In the genomic region with DNA sequence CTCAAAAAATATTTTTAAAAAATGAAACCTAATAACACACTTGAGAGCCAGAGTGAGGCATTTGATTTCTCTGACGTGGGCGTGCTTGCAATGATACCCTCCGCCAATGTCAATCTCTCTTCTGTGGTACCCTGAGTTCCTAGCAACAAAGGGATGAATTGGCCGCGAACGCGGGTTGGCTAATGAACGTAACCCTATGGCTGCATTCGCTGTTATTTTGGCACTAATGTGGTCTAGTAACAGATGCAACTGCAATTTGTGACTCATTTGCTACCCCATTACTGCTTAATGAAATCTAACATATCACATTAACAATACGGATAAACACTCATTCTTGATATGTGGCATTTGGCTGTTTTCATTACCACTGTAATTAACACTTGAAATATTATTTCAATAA, we compare ENCODE assay signal across 17 mouse cellular contexts.
DNase-seq lines count a peak whose midpoint lies in the region; ATAC-seq lines count a peak whose summit lies in the region.
"Had no signal": no experiment of that assay in that cellular context is flagged by ENCODE, and none has a peak within 500 bp of the region (broad histone marks: within the 10 kb centered on the region; RNA-seq: fewer than 3 reads in every experiment).

No protein-coding gene starts in this region.

- peak; percentile 39 for DNase-seq in retina, embryonic 14.5 days (ENCODE audit: low spot score)
- no peak for DNase-seq in retina, postnatal 1 day
- peak; percentile 30 to 43 for DNase-seq in layer of hippocampus, postnatal 10 days (ENCODE audit: low spot score in 2 of 2)
- DNase-seq in adrenal gland, postnatal 36 days, result no peak
- no peak for DNase-seq in kidney, postnatal 10 days
- DNase-seq: cerebellum, adult 11-12 months; gastrocnemius, postnatal 10 days; heart, adult 2 months; heart, postnatal 14 days; kidney, postnatal 14 days; lung, adult 2 months; right cerebral cortex, postnatal 14 days; thymus, postnatal 36 days had no signal

- H3K4me3 ChIP-seq in forebrain, embryonic 15.5 days, result no peak overlapping the region
- no peak overlapping the region for H3K4me3 ChIP-seq in forebrain, embryonic 12.5 days (replicated peaks)
- H3K4me3 ChIP-seq: embryonic facial prominence, embryonic 13.5 days; heart, adult 2 months had no signal

- WGBS in forebrain, embryonic 15.5 days, result 34% methylated on average over 10 of the region's 10 CpGs
- WGBS in forebrain, embryonic 12.5 days, result 72% methylated on average over 10 of the region's 10 CpGs

- H3K9me3 ChIP-seq in forebrain, embryonic 15.5 days, result no peaks in the 10 kb centered on the region
- H3K9me3 ChIP-seq in forebrain, embryonic 12.5 days, result no peaks in the 10 kb centered on the region
- H3K9me3 ChIP-seq: embryonic facial prominence, embryonic 13.5 days had no signal

- ATAC-seq in forebrain, embryonic 15.5 days (replicated peaks), result peak; percentile 49; the same call in 1 of the 2 replicates
- ATAC-seq in forebrain, embryonic 12.5 days (ENCODE audit: low FRiP score), result no peak
- ATAC-seq: intestine, embryonic 16.5 days had no signal

- H3K36me3 ChIP-seq in forebrain, embryonic 15.5 days, result peaks cover 4% of the 10 kb centered on the region; the same call in 1 of the 2 replicates
- H3K36me3 ChIP-seq in forebrain, embryonic 12.5 days (replicated peaks), result peaks cover 6% of the 10 kb centered on the region; the same call in 1 of the 2 replicates
- H3K36me3 ChIP-seq: embryonic facial prominence, embryonic 13.5 days had no signal

- no peak overlapping the region for H3K4me2 ChIP-seq in forebrain, embryonic 15.5 days (replicated peaks)
- H3K4me2 ChIP-seq in forebrain, embryonic 12.5 days, result no peak overlapping the region
- H3K4me2 ChIP-seq: embryonic facial prominence, embryonic 13.5 days had no signal

- peaks cover 59% of the 10 kb centered on the region for H3K4me1 ChIP-seq in forebrain, embryonic 15.5 days
- H3K4me1 ChIP-seq in forebrain, embryonic 12.5 days, result peaks cover 63% of the 10 kb centered on the region

- 0 out of 2 replicates have a peak overlapping the region, but pooled peaks have one; percentile 11 for H3K27ac ChIP-seq in forebrain, embryonic 15.5 days (replicated peaks)
- no peak overlapping the region for H3K27ac ChIP-seq in forebrain, embryonic 12.5 days
- H3K27ac ChIP-seq: embryonic facial prominence, embryonic 13.5 days; heart, adult 2 months had no signal

- H3K9ac ChIP-seq in forebrain, embryonic 15.5 days (replicated peaks), result no peak overlapping the region
- H3K9ac ChIP-seq in forebrain, embryonic 12.5 days, result no peak overlapping the region
- H3K9ac ChIP-seq: embryonic facial prominence, embryonic 13.5 days had no signal

- peaks cover 6% of the 10 kb centered on the region; the same call in 1 of the 2 replicates for H3K27me3 ChIP-seq in forebrain, embryonic 15.5 days
- no peaks in the 10 kb centered on the region for H3K27me3 ChIP-seq in forebrain, embryonic 12.5 days
- H3K27me3 ChIP-seq: embryonic facial prominence, embryonic 13.5 days had no signal

Comparison
In these comparisons a context has a peak if more than half of its experiments do, and no peak if none do; other contexts are left out.
1. DNase-seq: peak in retina, embryonic 14.5 days (single experiment) and layer of hippocampus, postnatal 10 days (2 of 2); none in retina, postnatal 1 day (single experiment), adrenal gland, postnatal 36 days (0 of 2) and kidney, postnatal 10 days (single experiment).